Mouse (Mus musculus) A20 (cell line): ENCODE measurements around the gene Plcl2.
"Not testable (repeated sequence)": the region's sequence is repeated elsewhere in the genome, so short reads cannot be mapped to it uniquely, and the experiment has no call there.

ENCODE experiments used
- DNase-seq: peaks from one replicate; pipeline ENCODE4 v3.0.0-alpha.2; 2011; ENCODE audit warnings: low read depth, low spot score

Gene Plcl2

GRCm38 (mm10) chr17:50667596-50667995, 158.4 kb downstream of the Plcl2 start:
- no peak for DNase-seq

DNA sequence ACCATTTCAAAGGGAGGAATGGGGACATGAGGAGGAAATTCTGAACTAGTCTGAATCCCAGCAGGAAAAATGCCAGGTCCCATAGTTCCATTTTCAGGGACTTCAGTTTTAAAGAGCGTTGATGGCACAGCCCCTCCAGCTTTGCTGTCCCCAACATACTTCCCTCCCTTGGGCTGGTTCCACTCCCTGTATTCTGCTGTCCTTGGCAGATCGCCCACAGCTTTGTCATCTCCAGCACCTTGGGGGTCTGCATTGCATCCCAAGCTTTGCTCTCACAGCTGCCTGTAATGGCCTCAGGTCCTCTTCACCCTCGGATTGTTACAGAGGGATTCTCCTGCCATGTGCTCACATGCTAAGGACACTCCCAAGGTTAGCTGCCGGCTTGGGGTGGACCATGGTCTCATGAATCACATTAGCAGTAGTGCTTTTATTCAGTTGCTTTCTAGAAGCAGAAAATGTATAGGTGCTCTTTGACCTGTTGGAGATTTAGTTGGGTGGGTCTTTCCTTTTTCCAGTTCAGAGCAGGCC, 159.5 kb downstream of the Plcl2 start:
- DNase-seq: no peak

GRCm38 (mm10) chr17:50671416-50671815, 162.2 kb downstream of the Plcl2 start:
- DNase-seq: no peak

GRCm38 (mm10) chr17:50674580-50674979, 165.4 kb downstream of the Plcl2 start:
- no peak for DNase-seq

- DNase-seq: no peak
These were observed 166.0 kb downstream of the Plcl2 start for GRCm38 (mm10) chr17:50675231-50675630.

DNA sequence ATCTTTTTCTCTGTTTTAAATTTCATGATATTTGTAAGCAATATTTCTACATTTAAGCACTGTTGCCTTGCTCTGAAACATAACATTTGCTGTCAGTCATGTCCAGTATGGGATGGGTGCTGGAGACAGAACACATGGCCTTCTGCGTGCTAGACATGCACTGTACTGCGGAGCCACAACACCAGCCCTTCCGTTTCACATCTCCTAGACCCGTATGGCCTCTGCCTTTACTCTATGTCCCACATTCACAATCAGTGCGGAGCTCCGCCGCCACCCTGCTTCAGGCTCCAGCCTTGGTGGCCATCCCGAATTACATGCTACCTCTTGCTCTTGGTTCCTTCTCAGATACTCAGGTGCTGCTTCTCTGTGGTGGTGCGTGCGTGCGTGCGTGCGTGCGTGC, 168.1 kb downstream of the Plcl2 start:
- no peak for DNase-seq

DNA sequence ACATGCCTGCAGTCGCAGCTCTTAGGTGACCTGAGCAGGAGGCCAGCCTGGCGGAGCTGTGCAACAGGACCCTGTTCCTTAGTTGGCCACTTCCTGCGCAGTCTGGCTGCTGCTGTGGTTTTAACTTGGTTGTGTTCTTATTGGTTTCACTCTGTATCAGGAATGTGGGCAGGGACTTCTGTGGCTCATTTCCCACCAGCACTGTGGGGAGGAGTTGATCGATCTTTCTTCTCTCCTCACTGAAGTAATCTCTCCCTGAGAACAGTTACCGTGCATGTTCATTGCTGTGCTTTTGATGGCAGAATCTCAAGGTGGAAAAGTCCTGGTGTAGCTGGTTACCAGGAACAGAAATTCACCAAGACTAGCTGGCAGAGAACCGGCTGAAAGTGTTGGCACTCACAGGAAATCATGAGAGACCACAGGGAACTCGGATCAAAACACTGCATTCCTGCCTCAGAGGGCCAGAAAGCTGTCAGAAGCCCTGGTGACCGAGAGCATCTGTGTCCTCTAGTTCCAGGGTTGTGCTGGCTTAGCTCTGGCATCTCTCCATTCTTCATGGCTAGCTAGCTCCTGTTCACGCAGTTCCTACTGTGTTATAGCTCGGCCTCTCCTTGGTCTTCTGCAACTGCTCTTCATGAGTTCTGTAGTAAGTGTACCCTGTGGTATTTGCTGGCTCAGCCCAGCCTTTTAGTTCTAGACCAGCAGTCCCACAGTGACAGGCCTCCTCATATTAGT, 168.9 kb downstream of the Plcl2 start:
- no peak for DNase-seq

DNA sequence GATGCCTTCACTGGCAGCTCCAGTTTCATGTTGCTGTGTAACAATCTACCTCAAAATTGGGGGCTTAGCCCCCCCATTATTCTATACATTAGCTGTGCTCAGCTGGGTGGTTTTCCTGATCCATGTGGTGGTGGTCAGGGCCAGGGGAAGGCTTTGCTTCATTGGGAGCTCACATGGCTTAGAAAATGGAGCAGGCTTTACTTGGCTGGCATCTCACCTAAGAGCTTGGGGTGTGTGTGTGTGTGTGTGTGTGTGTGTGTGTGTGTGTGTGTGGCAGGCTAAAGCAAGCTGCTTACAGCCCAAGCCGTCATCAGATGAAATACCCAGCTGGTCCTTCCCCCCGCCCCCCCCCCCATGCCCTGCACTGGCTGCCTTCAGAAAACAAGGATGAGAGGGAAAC, 169.5 kb downstream of the Plcl2 start:
- no peak for DNase-seq

GRCm38 (mm10) chr17:50679613-50680534, 170.7 kb downstream of the Plcl2 start:
- no peak for DNase-seq

DNA sequence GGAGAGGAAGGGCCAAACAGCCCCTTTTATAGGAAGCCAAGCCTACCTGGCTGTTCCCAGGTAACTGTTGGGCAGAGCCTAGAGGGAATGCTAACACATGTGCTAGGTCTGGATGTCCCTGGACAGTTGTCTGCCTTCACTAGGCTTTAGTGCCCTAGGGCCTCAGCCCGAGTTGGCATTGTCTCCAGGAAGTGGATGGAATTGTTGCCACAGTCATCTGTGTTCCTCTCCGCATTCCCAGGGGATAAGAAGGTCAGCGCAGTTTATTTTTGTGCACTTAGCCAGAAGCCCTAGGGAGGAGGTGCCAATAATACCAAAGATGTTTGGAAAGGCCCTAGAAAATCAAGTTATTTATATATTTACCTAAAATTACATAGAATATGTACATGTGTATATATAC, 173.5 kb downstream of the Plcl2 start:
- DNase-seq: no peak

GRCm38 (mm10) chr17:50684960-50685645, 175.9 kb downstream of the Plcl2 start:
- no peak for DNase-seq

DNA sequence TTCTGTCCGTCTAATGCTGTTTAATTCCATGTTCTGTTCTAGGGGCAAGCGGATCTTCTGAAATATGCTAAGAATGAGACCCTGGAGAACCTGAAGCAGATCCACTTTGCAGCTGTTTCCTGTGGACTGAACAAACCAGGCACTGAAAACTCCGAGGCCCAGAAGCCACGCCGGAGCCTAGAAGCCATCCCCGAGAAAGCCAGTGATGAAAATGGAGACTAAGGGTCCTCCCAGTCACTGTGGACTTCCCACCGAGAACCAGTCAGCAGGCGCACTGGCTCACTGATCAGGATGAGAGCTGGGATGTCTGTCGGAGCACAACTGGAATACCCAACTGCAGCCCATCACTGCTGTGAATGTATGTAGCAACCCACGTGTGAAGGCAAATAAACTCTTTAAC, 178.5 kb downstream of the Plcl2 start:
- no peak for DNase-seq

DNA sequence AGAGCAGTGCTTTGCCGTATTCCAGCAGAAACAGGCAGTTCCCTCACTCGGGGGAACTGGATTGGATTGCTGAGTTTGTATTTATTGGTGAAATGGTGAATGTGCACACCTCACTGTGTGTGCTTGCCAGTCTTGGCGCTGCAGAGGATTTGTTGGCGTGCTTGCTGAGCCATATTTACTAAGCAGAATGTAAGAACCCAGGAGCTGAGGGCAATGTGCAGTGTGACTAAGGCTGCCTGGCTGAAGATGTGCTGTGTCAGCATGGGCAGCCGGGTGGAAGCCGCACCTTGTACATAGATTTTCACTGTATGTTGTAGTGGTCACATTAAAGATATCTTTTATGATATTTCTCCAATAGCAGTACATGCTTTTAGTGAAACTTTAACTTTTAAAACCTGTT, 178.9 kb downstream of the Plcl2 start:
- DNase-seq: no peak

- not testable (repeated sequence) for DNase-seq
These were observed 189.2 kb downstream of the Plcl2 start for GRCm38 (mm10) chr17:50698410-50698809.

- no peak for DNase-seq
These were observed 201.5 kb downstream of the Plcl2 start for GRCm38 (mm10) chr17:50710497-50711222.

DNA sequence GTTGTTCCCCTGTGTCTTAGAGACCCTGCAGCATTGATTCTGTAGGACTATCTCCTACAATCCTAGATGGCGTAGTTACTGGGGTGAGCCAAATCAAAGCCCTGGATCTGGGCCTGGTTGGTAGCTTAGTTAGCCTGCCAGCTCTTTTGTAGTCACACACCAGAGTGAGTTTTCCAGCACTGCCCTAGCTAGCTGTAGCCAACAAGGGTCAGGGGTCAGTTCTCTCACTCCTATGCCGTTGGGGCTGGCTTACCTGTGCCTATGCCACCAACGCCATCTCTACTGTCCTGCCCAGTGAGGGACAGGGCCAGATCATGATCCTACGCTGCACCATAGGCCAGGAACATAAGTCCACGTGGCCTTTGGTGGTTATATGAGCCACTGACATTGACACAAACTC, 208.4 kb downstream of the Plcl2 start:
- no peak for DNase-seq

DNA sequence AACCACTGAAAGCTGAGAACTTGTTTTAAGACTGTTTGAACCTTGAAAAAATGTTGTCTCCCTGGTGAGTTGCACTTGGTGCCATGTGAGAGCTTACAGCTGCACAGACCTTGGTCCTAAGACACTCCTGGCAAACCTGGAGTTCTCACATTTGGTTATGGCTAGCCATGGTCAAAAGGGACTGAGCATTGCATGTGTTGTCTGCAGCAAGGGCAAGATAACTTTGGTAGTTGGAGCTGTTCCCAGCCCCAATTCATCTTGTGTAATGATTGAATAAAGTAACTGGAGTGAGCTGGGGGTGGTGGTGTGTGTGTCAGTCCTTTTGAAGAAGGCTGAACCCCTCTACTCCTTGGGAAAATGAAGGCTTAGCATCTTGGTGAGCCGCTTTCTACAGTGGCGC, 215.2 kb downstream of the Plcl2 start:
- no peak for DNase-seq

- DNase-seq: no peak
These were observed 217.1 kb downstream of the Plcl2 start for GRCm38 (mm10) chr17:50726265-50726664.

DNA sequence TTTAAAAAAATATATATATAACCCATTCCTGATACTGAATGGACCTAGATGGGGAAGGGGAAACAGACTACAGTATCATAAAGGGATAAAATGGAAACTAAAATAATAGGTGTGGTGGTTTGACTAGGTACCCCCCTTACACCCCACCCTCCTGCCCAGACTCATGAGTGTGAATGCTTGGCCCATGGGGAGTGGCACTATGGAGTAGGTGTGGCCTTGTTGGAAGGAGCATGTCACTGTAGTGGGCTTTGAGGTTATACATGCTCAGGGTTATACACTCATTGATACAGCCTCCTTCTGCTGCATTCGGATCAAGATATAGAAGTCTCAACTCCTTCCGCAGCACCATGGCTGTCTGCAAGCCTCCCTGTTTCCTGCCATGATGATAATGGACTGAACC, 219.8 kb downstream of the Plcl2 start:
- no peak for DNase-seq

DNA sequence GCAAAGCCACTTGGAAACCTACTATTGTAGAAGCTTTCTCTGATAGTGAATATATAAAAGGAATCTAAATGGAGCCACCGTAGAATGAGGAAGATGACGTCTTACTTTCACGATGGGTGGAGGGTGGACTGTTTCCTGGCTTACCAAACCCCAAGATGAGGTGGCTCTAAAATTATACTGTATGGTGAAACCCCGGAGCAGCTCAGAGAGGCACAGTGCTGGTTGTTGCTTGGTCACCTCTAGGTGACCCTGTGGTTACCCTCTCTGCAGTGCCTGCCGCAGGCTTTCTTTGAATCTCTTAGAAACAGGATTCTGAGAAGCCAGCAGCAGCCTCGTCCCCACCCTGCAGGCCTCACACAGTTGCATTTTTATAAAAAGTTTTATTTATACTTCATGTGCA, 220.4 kb downstream of the Plcl2 start:
- DNase-seq: no peak

DNA sequence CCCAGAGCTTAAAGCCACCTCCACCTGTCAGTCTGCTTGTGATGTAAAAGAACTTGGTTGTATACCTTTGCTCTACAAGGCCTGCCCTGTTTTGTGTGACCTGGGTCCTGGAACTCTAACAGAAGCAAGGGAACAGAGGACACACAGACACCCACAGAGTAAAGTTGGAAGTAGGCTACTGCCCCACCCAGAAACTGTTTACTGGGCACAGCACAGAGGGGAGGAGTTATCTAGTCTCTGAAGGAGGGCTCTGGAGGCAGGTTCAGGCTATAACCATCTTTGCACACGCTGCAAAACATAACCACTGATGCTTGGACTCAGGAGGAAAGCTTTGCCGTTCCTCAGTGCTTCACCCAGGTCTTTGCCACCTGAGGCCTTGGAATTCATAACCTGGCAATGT, 221.7 kb downstream of the Plcl2 start:
- no peak for DNase-seq
